In genomic region chr9:97291870-97292269, GRCm38 (mm10) we compare ENCODE assay signal across 28 mouse cellular contexts.
A peak's percentile ranks its signal among the peaks of the same experiment; 100 is the strongest.
DNase-seq lines count a peak whose midpoint lies in the region; ATAC-seq and TF ChIP-seq lines count a peak whose summit lies in the region.
"Had no signal": no experiment of that assay in that cellular context is flagged by ENCODE, and none has a peak within 500 bp of the region (broad histone marks: within the 10 kb centered on the region; RNA-seq: fewer than 3 reads in every experiment).

No protein-coding gene starts in this region.

- no peaks in the 10 kb centered on the region for H3K9me3 ChIP-seq in lung, embryonic 14.5 days (ENCODE audit: low read depth, low read length)
- no peaks in the 10 kb centered on the region for H3K9me3 ChIP-seq in ES-E14 (ENCODE audit: control insufficient read depth, insufficient read depth, low read depth, low read length)
- H3K9me3 ChIP-seq in stomach, postnatal 0 days (ENCODE audit: control insufficient read depth, low read length) = no peaks in the 10 kb centered on the region
- H3K9me3 ChIP-seq: forebrain, embryonic 13.5 days; heart, embryonic 12.5 days; hindbrain, embryonic 15.5 days; limb, embryonic 12.5 days; liver, embryonic 15.5 days; midbrain, embryonic 15.5 days; stomach, embryonic 15.5 days had no signal

- no peaks in the 10 kb centered on the region for H3K27me3 ChIP-seq in lung, embryonic 14.5 days (ENCODE audit: insufficient read depth, low read length)
- H3K27me3 ChIP-seq in stomach, postnatal 0 days (ENCODE audit: control insufficient read depth, insufficient read depth, low read length) = no peaks in the 10 kb centered on the region
- H3K27me3 ChIP-seq: forebrain, embryonic 13.5 days; heart, embryonic 12.5 days; hindbrain, embryonic 15.5 days; limb, embryonic 12.5 days; liver, embryonic 15.5 days; megakaryocyte, embryonic 14.5 days; midbrain, embryonic 15.5 days had no signal

- in situ Hi-C loops in ES-E14 (cut with MboI; ENCODE audit: low sequenced_read_pairs in 2 of 2, unreplicated experiment in 2 of 2) = no loop called here

- intact Hi-C loops in heart, postnatal 25 days (cut with DNase I) = loop anchor here (10.0 kb wide), 1 partner anchor 743 kb away; the partner anchor contains the start of gene Clstn2

- H3K4me2 ChIP-seq in lung, embryonic 14.5 days = no peak overlapping the region
- H3K4me2 ChIP-seq in stomach, postnatal 0 days (replicated peaks; ENCODE audit: low read depth) = no peak overlapping the region
- H3K4me2 ChIP-seq: forebrain, embryonic 13.5 days; heart, embryonic 12.5 days; hindbrain, embryonic 15.5 days; limb, embryonic 12.5 days; liver, embryonic 15.5 days; midbrain, embryonic 15.5 days; stomach, embryonic 15.5 days had no signal

- DNase-seq in heart, adult 11 months = peak; percentile 51
- DNase-seq in heart, postnatal 25 days (ENCODE audit: low spot score) = no peak
- DNase-seq in lung, embryonic 14.5 days = no peak
- DNase-seq in lung, postnatal 14 days = no peak
- DNase-seq in ES-E14 (ENCODE audit: low read depth, low spot score) = no peak
- no peak for DNase-seq in stomach, postnatal 0 days (ENCODE audit: low spot score)
- no peak for DNase-seq in urinary bladder, adult 18-20 months (ENCODE audit: low spot score in 2 of 2)
- DNase-seq: adrenal gland, adult 2 months; adrenal gland, postnatal 36 days; cerebellum, adult 8-10 months; cerebellum, postnatal 25 days; gastrocnemius, adult 2 months; gastrocnemius, postnatal 36 days; heart, adult 2 months; kidney, adult 8-10 months; kidney, postnatal 4 days; lung, postnatal 4 days; right cerebral cortex, postnatal 25 days; thymus, adult 2 months had no signal

- 0 out of 2 replicates have a peak, but pooled peaks have one; percentile 10 for TF ChIP-seq CTCF in lung, embryonic 14.5 days (IDR thresholded peaks at IDR 0.05; ENCODE audit: low read depth)
- peak; percentile 30 for TF ChIP-seq CTCF in stomach, postnatal 0 days (IDR thresholded peaks at IDR 0.05; ENCODE audit: low read depth)

- no peak overlapping the region for H3K9ac ChIP-seq in lung, embryonic 14.5 days
- H3K9ac ChIP-seq in ES-E14 (ENCODE audit: insufficient read depth, low read depth, low read length, poor library complexity, severe bottlenecking) = no peak overlapping the region
- no peak overlapping the region for H3K9ac ChIP-seq in stomach, postnatal 0 days (ENCODE audit: low read length)
- H3K9ac ChIP-seq: forebrain, embryonic 13.5 days; heart, embryonic 12.5 days; hindbrain, embryonic 15.5 days; limb, embryonic 12.5 days; liver, embryonic 15.5 days; midbrain, embryonic 15.5 days; stomach, embryonic 15.5 days had no signal

- no peak for ATAC-seq in lung, embryonic 14.5 days (ENCODE audit: insufficient read depth)
- no peak for ATAC-seq in stomach, postnatal 0 days (ENCODE audit: low FRiP score, low TSS enrichment)
- ATAC-seq: forebrain, embryonic 13.5 days; midbrain, embryonic 15.5 days had no signal

- no peak for TF ChIP-seq EP300 in stomach, postnatal 0 days (optimal IDR thresholded peaks at IDR 0.05)

- H3K4me3 ChIP-seq in lung, embryonic 14.5 days (ENCODE audit: low read depth, low read length) = no peak overlapping the region
- H3K4me3 ChIP-seq in ES-E14 (ENCODE audit: insufficient read depth in 1 of 2, low read depth in 1 of 2, low read length in 2 of 2, poor library complexity in 1 of 2, severe bottlenecking in 1 of 2) = no peak overlapping the region
- H3K4me3 ChIP-seq in stomach, postnatal 0 days (ENCODE audit: low read depth, low read length) = no peak overlapping the region
- H3K4me3 ChIP-seq: forebrain, embryonic 13.5 days; gastrocnemius, adult 2 months; heart, adult 2 months; heart, embryonic 12.5 days; hindbrain, embryonic 15.5 days; limb, embryonic 12.5 days; liver, embryonic 15.5 days; megakaryocyte, embryonic 14.5 days; midbrain, embryonic 15.5 days; stomach, embryonic 15.5 days had no signal

- no peak overlapping the region for H3K27ac ChIP-seq in lung, embryonic 14.5 days (ENCODE audit: low read depth)
- no peak overlapping the region for H3K27ac ChIP-seq in ES-E14 (ENCODE audit: insufficient read depth, low read depth, low read length, poor library complexity, severe bottlenecking)
- H3K27ac ChIP-seq in stomach, postnatal 0 days (replicated peaks) = no peak overlapping the region
- H3K27ac ChIP-seq: forebrain, embryonic 13.5 days; gastrocnemius, adult 2 months; heart, adult 2 months; hindbrain, embryonic 15.5 days; kidney, postnatal 0 days; limb, embryonic 12.5 days; liver, embryonic 15.5 days; midbrain, embryonic 15.5 days; stomach, embryonic 15.5 days had no signal

- 52% methylated on average over 1 of the region's 1 CpGs for WGBS in lung, embryonic 14.5 days
- WGBS in stomach, postnatal 0 days = 77% methylated on average over 1 of the region's 1 CpGs

- no peaks in the 10 kb centered on the region for H3K36me3 ChIP-seq in lung, embryonic 14.5 days (ENCODE audit: insufficient read depth)
- H3K36me3 ChIP-seq in ES-E14 (ENCODE audit: control insufficient read depth, insufficient read depth, low read length, poor library complexity, severe bottlenecking) = no peaks in the 10 kb centered on the region
- no peaks in the 10 kb centered on the region for H3K36me3 ChIP-seq in stomach, postnatal 0 days (ENCODE audit: control insufficient read depth, insufficient read depth, low read length)
- H3K36me3 ChIP-seq: heart, embryonic 12.5 days; hindbrain, embryonic 15.5 days; limb, embryonic 12.5 days; liver, embryonic 15.5 days; midbrain, embryonic 15.5 days; stomach, embryonic 15.5 days had no signal

- no peaks in the 10 kb centered on the region for H3K4me1 ChIP-seq in lung, embryonic 14.5 days (ENCODE audit: insufficient read depth)
- H3K4me1 ChIP-seq in ES-E14 (ENCODE audit: control insufficient read depth in 2 of 2, insufficient read depth in 2 of 2, low read length in 2 of 2, poor library complexity in 1 of 2) = no peaks in the 10 kb centered on the region
- no peaks in the 10 kb centered on the region for H3K4me1 ChIP-seq in stomach, postnatal 0 days (replicated peaks; ENCODE audit: control insufficient read depth, insufficient read depth)
- H3K4me1 ChIP-seq: heart, embryonic 12.5 days; hindbrain, embryonic 15.5 days; limb, embryonic 12.5 days; liver, embryonic 15.5 days; megakaryocyte, embryonic 14.5 days; midbrain, embryonic 15.5 days; stomach, embryonic 15.5 days had no signal

TF ChIP-seq in ES-E14, 5 proteins besides CTCF, POLR2A, EP300 and RAD21:
- TF ChIP-seq MAFK (IDR thresholded peaks at IDR 0.05; ENCODE audit: insufficient read depth, low read depth, low read length) (no peak), ZNF384 (IDR thresholded peaks at IDR 0.05; ENCODE audit: low read depth, low read length) (peak; percentile 69; the same call in 1 of the 2 replicates)
